Mouse (Mus musculus) kidney, adult 2 months (tissue): Measurements from ENCODE around the gene Rhobtb1.

Experiments used
- CTCF ChIP-seq: fragments of 200-500 bp; conservative IDR thresholded peaks from 2 replicates; pipeline ENCODE4 v1.5.1; 2011; ENCODE audit warnings: low read depth, mild to moderate bottlenecking, control low read depth, low read length, moderate library complexity, mixed read lengths; ENCODE audit not compliant: insufficient read depth, insufficient read length
- POLR2A ChIP-seq: fragments of 200-500 bp; IDR thresholded peaks from one replicate; pipeline ENCODE4 v1.6.1; 2011; ENCODE audit warnings: low read depth, low read length, control low read depth

GRCm38 (mm10) chr10:69252112-69253074, 101.2 kb downstream of the Rhobtb1 start:
- TF ChIP-seq POLR2A (no peak), CTCF (no peak)
